Mouse (Mus musculus) retina, adult 2 months (tissue): ENCODE data around the gene Adcy5.
A peak's percentile ranks its signal among the peaks of the same experiment; 100 is the strongest.

Source experiments
- DNase-seq: peaks from one replicate; pipeline ENCODE4 v3.0.0-alpha.2; 2012; ENCODE audit warnings: low read depth, low spot score

Adcy5 gene

DNA sequence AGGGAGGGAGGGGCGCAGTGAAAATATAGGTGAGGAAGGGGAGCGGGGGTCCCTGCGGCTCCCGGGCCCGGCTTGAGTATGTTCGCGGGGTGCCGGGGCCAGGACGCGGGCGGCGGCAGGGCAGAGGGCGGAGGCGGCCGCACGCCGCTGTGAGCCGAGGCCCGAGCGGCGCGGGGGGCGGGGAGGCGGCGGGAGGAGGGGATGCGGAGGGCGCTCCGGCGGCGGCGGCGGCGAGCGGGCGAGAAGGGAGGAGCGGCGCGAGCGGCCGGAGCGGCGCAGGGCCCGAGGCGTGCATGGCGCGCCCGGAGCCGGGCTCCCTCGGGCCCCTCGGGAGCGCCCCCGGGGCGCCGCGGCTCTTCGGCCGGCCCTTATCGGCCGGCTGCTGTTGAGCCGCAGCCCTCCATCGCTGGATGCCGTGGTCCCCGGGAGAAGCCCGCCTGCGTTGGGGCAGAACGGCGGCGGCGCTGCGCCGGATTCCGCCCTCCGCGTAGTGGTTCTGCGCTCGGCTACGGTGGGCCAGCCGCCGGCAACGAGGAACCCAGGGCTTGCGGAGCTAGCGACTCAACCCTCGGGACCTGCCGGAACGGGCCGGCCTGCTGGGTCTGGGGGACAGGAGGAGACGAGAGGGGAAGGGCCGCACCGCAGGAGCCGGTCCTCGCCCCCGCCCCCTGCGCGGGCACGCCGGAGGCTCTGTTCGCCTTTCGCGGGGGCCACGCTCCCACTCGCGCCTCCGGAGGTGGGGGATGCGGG lies at the start of gene Adcy5:
Gene Adcy5 (plus strand): TSS at position 237 of the 750 bp plus-strand sequence.
- DNase-seq: no peak

DNA sequence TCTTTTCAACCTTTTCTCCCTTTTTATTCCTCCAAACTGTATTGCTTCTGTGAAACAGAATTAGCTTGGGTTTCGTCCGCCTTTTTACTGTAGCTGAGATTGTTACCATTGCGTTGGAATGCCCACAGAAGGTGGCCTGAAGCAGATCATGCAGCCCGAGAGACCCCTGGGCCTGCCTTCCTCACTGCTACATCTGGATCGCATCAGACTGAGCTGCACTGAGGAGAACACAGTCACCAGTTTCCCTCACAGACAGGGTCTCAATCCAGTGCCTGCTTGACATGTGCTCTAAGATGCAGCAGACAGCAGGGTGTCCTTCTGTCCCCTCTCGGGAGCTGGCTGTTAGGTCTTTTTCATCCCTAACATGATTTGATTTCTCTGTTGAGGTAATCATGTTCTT lies 46.7 kb upstream of the Adcy5 start:
- DNase-seq: no peak

DNA sequence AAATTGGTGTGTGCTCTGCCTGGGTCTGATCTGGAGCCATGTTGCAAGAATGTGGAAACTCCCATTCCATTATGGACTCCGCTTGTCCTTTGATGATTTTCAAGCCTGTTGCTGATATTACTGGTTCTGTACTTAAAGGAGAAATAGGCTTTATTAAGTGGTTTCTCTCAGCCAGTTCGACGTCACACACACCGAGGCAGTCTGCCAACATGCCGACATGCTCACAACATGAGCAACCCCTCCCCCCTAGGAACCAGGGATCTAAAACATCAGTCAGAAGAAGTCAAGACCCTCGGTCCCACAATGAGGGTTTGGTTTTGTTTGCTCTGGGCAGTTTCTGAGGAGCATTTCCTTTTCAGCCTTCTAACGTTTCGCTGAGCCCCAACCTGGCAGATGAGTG lies 45.5 kb upstream of the Adcy5 start:
- no peak for DNase-seq

DNA sequence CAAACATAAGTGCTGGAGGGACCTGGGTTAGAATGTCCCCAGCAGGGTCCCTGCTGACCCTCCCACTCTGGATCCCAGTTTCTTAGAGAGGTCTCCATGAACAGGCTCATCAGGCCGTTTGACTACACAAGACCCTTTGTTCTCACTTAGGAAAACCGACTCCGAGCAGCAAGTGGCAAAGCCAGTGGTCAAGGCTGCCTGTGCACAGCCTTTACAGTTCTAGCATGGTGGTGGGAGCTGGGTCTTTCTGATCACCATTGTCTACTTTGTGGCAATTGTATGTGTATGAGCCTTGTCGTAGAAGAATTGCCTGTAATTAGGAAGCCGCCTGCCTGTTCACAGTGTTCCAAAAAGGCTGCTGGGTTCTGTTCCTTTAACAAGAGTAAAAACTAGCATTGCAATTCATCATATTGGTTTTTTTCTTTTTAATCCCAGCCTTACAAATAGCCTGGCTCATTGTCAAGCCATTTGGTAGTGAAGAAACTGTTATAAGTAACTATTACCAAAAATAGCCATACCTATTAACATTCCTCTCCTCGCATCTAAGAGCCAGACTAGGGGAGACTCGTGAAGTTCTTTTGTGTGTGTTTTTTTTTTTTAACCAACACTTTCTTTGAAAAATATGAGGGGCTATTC lies 44.9 kb upstream of the Adcy5 start:
- DNase-seq: no peak

DNA sequence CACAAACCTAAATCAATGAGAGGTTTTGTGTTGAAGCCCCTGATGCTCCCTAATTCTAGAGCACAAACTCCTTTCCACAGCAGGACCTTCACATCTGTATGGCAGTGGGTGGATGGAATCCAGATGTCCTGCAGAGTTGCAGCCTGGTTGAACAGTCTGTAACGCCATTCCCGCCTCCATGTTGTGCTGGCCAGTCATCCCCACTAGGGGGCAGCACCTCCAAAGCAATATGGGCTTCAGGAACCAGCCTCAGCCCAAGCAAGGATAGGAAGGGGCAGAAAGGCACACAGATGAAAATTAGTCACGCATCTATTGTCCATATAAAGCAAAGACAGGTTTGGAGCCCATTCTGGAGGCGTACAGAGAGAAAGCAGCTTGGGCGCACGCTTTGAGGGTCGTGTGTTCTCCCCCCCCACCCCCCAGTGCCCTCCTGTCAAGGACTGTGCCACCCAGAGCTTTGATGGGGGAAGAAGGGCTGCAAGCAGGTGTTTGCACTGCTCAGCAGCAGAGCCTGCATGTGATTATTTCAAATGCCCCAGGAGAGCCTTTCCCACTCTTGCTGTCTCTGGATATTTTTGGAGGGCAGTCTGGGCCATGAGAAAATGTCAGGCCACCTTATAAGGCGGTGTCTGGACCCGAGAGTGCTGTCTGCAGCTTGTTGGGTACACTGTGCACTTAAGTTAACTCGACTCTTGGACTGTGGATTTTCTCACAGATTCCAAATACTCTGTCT lies 44.1 kb upstream of the Adcy5 start:
- DNase-seq: peak; percentile 62

DNA sequence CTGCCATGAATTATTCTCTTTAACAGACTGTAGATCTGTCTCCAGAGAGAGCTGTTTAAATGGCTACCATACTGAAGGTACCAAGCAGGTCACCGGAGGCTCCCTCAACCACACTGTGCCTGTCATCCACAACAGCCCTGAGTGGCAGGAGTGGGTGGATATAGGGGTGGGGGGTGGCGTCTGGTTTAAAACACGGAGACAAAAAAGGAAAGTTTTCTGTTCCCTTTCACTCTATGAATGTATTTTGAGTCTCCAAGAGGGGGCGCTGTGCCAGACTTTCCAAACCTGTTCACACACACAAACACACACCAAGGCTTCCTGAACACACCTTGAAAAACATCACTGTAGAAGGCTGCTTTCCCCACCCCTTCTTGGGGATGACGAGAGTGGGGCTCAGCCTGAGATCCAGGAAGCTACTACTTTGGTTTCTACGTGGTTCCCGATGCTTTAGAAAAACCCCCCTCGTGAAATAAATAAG lies 43.5 kb upstream of the Adcy5 start:
- no peak for DNase-seq

DNA sequence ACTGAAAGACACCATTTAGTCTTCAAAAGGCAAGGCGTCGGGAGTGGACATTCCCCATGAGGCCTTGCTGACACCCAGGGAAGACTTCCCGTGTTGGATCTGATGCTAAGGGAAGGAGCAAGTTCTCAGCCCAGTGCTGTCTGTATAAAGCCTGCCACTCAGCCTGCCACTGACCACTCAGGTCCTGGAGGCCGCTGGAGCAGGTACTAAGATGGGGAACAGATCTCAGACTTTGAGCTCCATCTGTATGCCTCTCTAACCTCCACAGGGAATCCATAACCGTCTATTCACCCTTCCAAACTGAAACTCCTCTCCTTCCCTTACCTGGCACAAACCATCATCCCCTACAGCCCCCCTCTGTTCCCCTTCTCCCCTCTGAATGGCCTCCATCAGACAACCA lies 41.2 kb upstream of the Adcy5 start:
- DNase-seq: no peak

DNA sequence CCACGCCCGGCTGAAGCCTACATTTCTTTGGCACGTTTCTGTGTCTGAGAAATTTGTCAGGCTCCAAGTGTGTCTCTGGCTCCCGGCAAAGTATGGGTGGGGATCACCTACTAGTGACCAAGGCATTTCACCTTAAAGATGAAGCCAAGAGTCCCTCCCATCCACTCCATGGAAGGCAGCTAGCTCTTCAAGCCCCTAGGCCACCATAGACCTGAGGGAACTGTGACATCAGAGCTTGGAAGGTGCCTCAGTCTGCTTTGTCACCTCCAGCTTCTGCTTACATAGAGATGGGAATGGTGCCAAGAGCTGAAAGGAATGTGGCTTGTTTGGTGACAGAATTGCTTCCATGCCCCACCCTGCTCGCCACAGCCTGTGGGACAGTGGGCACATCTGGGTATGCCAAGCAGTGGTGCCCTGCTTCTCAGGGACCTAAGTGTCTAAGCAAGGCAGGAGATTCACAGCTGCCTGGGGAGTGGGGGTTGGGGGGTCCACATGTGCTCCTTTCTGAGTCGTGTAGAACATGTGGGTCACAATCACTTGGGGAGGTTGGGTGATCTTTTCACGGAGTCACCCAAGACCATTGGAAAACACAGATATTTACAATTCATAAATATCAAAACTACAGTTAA lies 38.2 kb upstream of the Adcy5 start:
- DNase-seq: no peak

DNA sequence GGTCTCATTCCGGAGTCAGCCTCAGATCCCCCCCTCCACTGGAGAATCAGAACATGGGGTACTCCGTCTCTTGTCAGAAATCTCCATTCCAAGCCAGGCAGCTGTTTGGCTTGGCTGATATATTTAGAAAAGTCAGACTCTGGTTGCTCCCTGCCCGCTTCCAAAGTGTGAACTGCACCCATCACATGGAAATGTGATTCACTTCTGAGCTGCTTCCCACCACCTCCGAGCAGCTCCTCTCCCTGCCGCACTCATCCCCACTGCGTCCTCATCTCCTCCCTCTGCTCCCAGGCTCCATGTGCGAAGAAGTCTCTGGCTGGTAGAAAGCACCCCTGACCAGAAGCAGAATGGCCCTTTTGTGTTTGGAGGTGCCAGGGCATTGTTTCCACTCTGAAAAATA lies 37.2 kb upstream of the Adcy5 start:
- DNase-seq: no peak

DNA sequence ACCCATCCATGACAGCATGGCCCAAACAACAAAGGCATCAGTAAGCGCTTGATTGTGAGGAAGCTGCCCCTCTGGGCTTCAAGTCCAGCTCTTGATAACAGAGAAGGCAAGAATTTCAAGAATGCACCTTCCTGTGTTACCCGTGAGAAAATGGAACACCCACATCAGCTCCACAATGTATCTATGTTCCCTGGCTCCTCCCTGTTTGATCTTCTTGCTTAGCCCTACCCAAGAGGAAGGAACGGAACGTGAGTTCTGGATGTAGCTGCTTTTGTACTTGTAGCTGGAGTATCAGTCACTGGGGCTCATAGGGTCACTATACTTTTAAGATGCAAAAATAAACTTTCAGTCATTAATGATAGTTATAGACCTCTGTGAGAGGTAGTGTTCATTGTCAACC lies 34.1 kb upstream of the Adcy5 start:
- DNase-seq: no peak

DNA sequence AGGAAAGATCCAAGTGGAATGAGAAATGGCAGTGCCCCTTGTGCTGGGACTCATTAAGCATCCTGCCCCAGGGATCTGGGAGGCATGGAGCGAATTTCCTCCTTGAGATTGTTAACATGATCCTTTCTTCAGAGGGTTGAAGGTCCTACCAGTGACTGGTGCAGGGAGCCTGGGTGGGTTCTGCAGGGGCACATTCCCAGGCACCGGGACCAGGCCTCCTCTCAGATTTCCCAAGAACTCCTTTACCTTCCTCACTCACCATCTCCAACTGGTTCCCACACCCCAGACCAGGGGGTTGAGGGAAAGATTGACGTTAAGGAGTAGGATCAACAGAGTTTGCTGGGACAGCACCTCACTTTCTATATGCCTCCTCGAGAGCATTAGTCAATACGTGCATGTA lies 27.4 kb upstream of the Adcy5 start:
- no peak for DNase-seq

DNA sequence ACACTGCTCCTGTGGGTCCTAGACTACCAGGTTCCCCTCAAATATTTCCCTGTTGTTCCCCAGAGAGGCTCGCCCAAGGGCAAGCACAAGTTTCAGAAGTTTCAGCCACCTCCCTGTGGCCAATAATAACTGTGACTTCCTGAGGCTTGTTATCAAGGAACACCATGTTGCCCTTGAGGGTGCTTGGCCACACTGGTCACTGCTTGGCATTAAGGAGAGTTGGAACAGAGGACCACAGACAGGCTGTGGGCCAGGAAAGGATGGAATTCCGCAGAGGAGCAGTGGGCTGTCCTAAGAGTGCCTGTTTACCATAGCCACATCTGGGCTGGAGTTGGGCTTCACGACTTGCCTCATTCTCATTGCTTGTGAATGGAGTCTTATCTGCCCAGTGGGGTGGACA lies 24.5 kb upstream of the Adcy5 start:
- no peak for DNase-seq

DNA sequence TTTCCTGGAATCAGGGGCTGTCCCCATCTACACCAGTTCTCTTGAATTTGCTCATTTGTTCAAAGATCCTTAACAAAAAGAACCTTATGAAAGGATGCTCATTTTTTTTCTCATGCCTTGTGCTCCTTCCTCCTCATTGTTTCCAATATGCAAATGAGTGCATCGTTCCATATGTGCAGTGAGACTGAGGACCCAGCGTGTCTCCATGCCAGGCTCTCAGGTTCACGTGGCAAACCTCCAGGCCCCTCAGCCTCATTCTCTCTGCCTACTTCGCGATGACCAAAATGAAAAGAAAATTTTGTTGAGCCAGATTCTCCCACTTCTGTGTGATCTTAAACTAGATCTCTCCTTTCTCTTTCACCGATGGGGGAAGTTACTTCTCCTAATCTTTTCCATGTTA lies 15.3 kb upstream of the Adcy5 start:
- DNase-seq: no peak

DNA sequence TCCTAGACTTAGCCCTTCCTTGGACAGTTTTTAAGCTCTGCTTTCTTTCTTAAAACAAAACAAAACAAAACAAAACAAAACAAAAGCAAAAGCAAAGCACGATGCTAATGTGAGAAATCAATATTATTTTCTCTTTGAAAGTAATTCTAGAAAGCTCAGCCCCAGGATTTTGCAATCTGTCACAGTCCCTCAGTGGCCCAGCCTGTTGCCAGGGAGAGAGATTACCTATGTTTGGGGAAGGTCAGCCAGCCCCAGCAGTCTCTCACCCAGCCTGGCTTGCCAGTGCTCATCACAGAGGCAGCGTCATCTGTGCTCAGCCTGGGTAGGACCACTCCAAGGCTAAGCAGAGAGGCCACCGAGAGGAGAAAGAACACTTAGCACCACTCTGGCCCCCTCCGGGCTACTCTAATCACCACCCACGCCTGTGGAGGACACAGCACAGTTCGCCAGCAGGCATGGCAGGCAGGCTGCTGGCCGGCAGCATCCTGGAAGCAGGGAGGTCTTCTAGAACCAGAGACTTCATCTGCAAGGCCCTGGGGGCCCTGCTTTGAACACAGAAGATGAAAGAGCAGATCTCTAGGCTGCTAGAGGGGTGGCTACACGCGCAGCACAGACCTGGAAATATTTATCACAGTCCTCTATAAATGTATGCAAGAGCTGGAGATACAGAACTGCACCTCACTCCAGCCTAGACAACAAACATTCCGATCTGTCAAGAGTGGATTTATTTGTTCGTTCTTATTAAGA lies 14.6 kb upstream of the Adcy5 start:
- DNase-seq: no peak

DNA sequence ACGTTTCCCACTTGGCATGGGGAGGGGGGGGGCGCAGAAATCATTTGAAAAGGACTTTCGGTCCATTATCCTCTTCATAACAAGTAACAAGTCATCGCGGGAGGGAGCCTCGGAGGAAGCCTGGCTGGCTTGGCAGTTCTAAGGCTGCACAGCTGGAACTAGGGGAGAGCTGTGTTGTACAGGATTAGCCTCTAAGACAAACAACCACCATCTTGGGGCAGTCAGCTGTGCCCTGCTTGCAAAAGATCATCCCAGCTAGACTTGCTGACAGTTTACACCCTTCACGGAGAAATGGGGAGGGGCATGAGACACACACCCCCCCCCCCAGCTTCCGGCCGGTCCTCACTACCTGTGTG lies 14.1 kb upstream of the Adcy5 start:
- DNase-seq: no peak

DNA sequence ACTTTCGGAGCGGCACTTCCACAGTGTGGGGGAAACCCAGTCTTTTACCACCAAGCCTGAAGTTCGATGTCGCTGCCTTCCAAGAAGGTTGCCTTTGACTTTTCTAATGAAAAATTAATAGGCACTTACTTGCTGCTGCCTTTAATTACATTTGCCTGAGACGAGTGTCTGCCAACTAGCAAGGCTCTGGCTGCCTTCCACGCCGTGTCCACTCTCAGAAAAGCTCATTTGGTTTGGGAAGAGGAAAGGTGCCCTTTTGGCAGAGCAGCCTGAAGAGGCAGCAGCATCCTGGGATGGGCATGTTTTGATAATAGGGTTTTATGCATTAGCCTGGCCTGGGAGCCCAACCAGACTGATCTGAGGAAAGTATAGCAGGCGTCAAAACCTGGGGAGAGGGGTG lies 12.8 kb upstream of the Adcy5 start:
- DNase-seq: no peak

DNA sequence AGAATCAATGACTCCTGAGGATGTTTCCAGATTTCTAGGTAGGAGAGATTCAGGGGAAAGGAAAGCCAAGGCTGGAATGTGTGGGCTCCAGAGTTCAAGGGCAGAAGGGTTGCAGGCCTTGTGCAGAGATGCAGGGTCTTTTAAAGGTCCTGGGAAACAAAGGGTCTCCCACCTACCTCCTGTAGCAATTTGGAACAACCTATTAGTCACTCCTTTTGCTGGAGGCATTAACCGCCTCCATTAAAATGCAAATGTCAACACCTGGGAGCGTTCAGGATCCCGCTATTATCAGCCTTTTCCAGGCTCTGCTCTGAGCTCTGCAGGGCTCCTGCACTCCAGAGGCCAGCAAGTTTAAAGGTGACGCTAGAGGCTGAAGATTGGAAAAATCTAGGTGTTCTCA lies 8.5 kb upstream of the Adcy5 start:
- no peak for DNase-seq

DNA sequence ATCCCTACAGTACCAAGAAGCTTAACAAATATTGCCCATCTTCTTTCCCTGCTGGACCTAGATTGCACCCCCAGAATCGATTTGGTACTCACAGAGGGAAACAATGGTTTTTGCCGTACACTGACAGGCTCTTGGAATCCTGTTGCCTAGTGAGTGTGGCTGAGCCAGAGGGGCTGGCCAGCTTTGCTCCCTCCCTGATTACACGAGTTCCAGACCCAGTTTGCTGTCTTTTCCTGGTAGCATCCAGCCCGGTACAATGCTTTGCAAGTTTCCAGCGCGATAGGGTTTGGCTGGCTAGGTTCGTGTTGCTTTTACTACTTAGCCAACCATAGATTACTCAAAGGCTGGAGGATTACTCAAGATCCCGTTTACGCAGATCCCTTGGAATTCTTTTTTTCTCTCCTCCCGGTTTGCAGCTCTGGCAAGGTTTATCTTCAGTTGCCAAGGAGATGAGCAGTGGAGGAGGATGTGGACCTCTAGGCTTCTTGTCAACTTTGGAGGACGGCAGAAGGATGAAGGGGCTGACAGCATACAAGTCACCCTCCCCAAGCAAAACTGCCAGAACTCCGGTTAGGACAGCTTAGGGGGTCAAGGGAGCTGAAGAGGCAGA lies 1.4 kb upstream of the Adcy5 start:
- DNase-seq: no peak

DNA sequence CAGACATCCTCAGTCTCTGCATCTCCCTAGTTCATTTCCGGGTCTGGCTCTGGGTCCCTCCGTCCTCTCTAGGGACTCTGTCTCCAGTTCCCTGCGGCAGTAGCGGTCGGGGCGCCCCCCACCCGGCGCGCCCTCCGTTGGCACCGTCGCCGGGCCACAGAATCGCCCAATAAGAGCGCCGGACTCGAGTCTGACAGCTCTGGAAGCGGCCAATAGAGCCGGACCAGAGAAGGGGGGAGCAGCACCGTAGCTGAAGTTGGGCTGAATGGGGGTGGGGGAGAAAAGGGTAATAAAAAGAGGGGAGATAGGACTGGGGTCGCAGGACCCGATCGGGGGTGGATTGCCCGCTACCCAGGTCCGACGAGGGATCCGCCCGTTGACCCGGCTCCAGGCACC lies 434 bp upstream of the Adcy5 start:
- DNase-seq: no peak

DNA sequence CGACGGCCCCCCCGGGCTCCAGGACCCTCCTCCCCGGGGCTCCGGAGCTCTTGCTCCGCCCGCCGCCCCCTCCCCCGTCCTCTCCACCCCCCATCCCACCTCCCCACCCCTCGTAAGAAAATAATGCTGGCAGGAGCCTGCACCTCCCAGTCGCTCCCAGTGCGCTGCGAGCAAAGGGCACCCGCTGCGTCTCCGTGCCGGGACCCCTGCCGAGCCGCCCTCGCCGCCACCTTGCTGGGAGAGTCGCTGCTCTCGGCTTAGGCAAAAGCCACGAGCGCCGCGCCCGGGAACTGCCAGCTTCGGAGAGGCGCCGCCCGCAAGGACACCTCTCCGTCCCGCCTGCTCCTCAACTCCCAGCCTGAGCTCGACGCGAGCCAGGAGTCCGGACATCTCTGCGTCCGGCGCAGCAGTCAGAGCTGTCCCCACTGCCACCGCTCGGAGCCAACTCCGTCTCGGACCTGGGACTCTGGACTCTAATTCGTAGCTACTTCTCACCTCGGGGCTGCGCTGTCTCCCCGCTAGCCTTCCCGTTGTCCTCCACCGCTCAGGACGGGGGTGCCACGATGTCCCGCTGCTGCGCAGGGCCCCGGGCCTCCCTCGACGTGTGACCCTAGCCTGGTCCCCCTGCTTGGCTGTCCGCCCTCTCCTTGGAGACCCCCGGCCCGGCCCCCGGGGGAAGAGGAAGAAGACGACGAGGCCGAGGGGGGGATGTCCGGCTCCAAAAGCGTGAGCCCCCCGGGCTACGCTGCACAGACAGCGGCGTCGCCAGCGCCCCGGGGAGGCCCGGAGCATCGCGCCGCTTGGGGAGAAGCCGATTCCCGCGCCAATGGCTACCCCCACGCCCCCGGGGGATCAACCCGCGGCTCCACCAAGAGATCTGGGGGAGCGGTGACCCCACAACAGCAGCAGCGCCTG lies 971 bp downstream of the Adcy5 start:
- no peak for DNase-seq
